Mouse (Mus musculus): Measurements from ENCODE around the gene Tmem130. TPM values are rescaled to one million over a fixed set of nuclear protein-coding genes. Genes with fewer than 3 reads are reported as not detected.

Gene Tmem130
- polyA plus RNA-seq (2016; fragmentation: Nextera tagmentation; extraction: Ambion mirVana) = 0.46 and 0.93 TPM in 2 replicates

DNA sequence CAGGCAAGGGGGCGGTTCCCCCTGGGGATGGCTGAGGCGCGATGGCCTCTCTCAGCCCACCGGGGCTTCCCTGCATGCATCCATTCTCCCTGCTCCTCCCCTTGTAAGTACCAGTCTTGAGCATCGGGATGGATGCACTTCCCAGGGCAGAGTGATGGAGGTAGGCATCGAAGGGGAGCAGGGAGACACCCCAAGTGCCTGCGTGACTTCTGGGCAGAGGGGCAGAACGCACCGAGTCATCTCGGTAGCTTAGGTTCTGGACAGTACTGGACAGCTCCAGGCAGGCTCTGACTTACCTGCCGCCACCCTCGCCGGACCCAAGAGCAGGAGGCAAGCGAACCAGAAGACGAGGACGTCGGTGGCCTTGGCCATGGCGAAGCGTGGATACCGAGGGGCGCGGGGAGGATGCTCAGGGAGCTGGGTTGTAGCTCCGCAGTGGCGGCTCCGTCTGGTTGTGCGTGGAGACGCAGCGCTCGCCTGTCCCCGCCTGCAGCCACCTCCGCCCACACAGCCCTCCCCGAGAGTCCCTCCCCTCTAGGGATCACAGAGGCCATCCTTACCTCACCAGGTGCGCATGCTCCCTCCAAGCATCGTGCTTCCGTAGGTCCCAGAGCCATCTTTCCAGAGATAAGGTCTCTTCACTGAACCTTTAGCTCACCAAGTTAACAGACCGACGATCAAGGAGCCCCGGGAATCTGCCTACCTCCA lies at the start of gene Tmem130:
Gene Tmem130 (minus strand): TSS at position 658 of the 708 bp plus-strand sequence.
- ATAC-seq (ENCODE audit: insufficient number of reproducible peaks, low FRiP score) = peak; percentile 36; the same call in 1 of the 2 replicates
- no peak within 1 kb of the TSS for H3K27ac ChIP-seq (ENCODE audit: poor library complexity, severe bottlenecking)
- peaks cover 13% of the 10 kb centered on the region for H3K4me1 ChIP-seq (replicated peaks)
- H3K9me3 ChIP-seq (replicated peaks) = no peaks in the 10 kb centered on the region
- no peak within 1 kb of the TSS for H3K9ac ChIP-seq
- WGBS = 1% methylated on average over 38 of the region's 38 CpGs
- H3K4me2 ChIP-seq = peak within 1 kb of the TSS; percentile 55
- H3K27me3 ChIP-seq (replicated peaks) = peaks cover 45% of the 10 kb centered on the region
- H3K4me3 ChIP-seq = peak within 1 kb of the TSS; percentile 25
- no peaks in the 10 kb centered on the region for H3K36me3 ChIP-seq

DNA sequence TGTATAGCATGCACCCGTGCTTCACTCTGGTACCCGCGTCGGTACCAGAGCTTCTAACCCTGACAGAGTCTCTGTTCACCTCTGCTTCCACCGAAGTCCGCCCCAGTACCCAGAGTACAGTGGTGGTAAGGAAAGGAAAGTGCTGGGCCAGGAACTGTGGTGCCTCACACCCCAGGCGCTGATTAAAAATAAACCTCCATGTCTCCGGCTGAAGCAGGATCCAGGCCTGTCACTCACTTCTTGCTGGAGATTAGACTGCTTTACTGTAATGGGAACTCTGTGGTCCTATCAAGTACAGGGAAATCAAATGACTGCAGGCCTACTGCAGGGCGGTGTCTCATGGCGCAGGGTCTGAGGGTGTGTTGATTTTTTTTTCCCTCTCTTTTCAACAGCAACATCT lies 45.3 kb upstream of the Tmem130 start:
- Histone ChIP-seq H3K4me2 (no peak overlapping the region), H3K27me3 (replicated peaks) (no peaks in the 10 kb centered on the region), H3K4me3 (no peak overlapping the region), H3K27ac (ENCODE audit: poor library complexity, severe bottlenecking) (peak overlapping the region; percentile 49), H3K36me3 (peaks cover 99% of the 10 kb centered on the region), H3K9ac (no peak overlapping the region), H3K9me3 (replicated peaks) (no peaks in the 10 kb centered on the region), H3K4me1 (replicated peaks) (peaks cover 15% of the 10 kb centered on the region)
- ATAC-seq (ENCODE audit: insufficient number of reproducible peaks, low FRiP score) = 0 out of 2 replicates have a peak, but pooled peaks have one; percentile 30
- 71% methylated on average over 10 of the region's 10 CpGs for WGBS

DNA sequence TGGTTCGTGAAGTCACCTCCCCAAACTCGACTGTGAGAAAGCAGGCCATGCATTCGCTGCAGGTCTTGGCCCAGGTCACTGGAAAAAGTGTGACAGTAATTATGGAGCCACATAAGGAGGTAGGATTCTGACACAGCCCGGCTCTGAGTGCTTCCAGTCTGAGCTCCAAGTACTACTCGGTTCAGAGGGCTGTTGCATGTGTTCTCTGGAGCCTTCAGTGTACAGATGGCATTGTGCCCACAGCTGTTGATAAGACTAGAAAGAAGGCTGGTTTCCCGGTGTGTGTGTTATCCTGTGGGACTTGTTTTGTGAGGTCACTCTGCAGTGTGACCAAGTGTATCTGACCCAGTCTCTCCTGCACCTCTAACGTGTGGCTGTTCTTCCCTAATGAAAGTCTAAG lies 42.6 kb upstream of the Tmem130 start:
- Histone ChIP-seq H3K4me2 (no peak overlapping the region), H3K4me1 (replicated peaks) (peaks cover 15% of the 10 kb centered on the region), H3K27me3 (replicated peaks) (no peaks in the 10 kb centered on the region), H3K9me3 (replicated peaks) (no peaks in the 10 kb centered on the region), H3K4me3 (no peak overlapping the region), H3K27ac (ENCODE audit: poor library complexity, severe bottlenecking) (no peak overlapping the region), H3K36me3 (peaks cover 98% of the 10 kb centered on the region), H3K9ac (no peak overlapping the region)
- 74% methylated on average over 7 of the region's 7 CpGs for WGBS
- no peak for ATAC-seq (ENCODE audit: insufficient number of reproducible peaks, low FRiP score)

DNA sequence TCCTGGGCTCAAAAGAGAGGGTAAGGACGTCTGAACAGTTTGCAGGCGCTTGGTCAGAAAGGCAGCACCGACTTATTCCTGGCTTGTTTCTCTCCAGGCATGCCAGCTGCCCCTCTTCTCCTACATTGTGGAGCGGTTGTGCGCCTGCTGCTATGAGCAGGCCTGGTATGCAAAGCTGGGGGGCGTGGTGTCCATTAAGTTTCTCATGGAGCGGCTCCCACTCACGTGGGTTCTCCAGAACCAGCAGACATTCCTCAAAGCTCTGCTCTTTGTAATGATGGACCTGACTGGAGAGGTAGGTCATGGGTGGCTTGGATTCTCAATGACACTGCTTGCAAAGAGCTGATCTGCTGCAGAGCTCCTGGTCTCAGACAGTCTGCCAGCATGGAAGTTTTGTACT lies 41.4 kb upstream of the Tmem130 start:
- H3K36me3 ChIP-seq = peaks cover 98% of the 10 kb centered on the region
- no peak for ATAC-seq (ENCODE audit: insufficient number of reproducible peaks, low FRiP score)
- H3K27ac ChIP-seq (ENCODE audit: poor library complexity, severe bottlenecking) = no peak overlapping the region
- H3K27me3 ChIP-seq (replicated peaks) = no peaks in the 10 kb centered on the region
- no peaks in the 10 kb centered on the region for H3K9me3 ChIP-seq (replicated peaks)
- H3K4me3 ChIP-seq = no peak overlapping the region
- WGBS = 88% methylated on average over 8 of the region's 8 CpGs
- H3K4me2 ChIP-seq = no peak overlapping the region
- peaks cover 15% of the 10 kb centered on the region for H3K4me1 ChIP-seq (replicated peaks)
- no peak overlapping the region for H3K9ac ChIP-seq

DNA sequence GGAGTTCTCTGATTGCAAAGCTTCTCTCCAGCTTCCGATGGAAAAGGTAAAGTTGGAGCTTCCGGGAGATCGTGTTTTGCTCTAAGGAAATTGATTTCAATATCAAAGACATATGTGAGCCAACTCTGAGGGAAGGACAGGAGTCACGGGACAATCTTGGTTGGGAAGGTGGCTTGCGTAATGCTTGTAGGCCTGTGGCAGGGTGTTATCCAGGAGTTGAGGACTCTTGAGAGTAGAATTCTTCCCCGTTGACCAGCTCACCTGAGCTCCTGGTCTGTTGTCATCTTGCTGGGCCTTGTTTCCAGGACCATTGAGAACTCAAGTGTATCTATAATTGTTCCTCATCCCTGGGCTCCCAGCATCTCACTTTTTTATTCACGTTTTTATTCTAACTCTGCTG lies 35.5 kb upstream of the Tmem130 start:
- Histone ChIP-seq H3K9me3 (replicated peaks) (no peaks in the 10 kb centered on the region), H3K27me3 (replicated peaks) (no peaks in the 10 kb centered on the region), H3K4me3 (no peak overlapping the region), H3K27ac (ENCODE audit: poor library complexity, severe bottlenecking) (no peak overlapping the region), H3K4me2 (no peak overlapping the region), H3K9ac (no peak overlapping the region), H3K4me1 (replicated peaks) (no peaks in the 10 kb centered on the region), H3K36me3 (peaks cover 98% of the 10 kb centered on the region)
- ATAC-seq (ENCODE audit: insufficient number of reproducible peaks, low FRiP score) = no peak
- 91% methylated on average over 7 of the region's 7 CpGs for WGBS

DNA sequence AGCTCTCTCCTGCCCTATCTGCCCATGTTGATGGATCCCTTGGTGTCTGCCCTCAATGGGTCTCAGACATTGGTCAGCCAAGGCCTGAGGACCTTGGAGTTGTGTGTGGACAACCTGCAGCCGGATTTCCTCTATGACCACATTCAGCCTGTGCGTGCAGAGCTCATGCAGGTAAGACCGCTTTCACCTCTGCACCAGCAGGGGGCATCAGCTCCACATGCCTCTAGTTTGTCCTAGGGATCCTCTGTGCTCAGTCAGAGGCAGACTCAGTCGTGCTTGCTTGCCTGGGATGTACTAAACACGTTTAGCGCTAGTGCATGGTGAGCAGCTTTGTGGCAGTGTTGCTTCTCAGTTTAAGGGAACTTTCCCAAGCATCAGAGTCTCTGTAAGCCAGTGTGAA lies 33.1 kb upstream of the Tmem130 start:
- 69% methylated on average over 6 of the region's 6 CpGs for WGBS
- ATAC-seq (ENCODE audit: insufficient number of reproducible peaks, low FRiP score) = no peak

DNA sequence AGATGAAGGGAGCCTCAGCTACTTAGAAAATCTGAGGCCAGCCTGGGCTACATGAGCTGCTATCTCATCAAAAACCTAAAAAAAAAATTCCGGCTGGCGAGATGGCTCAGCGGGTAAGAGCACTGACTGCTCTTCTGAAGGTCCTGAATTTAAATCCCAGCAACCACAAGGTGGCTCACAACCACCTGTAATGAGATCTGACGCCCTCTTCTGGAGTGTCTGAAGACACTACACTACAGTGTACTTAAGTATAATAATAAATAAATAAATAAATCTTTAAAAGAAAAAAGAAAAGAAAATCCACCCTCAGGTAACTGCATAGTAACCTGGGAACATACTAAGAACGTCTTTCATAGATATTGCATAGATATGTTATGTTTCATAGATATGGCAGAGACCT lies 31.8 kb upstream of the Tmem130 start:
- Histone ChIP-seq H3K36me3 (peaks cover 99% of the 10 kb centered on the region), H3K27me3 (replicated peaks) (no peaks in the 10 kb centered on the region), H3K4me3 (no peak overlapping the region), H3K9me3 (replicated peaks) (no peaks in the 10 kb centered on the region), H3K9ac (no peak overlapping the region), H3K4me1 (replicated peaks) (no peaks in the 10 kb centered on the region), H3K27ac (ENCODE audit: poor library complexity, severe bottlenecking) (no peak overlapping the region), H3K4me2 (no peak overlapping the region)
- WGBS = 81% methylated on average over 5 of the region's 5 CpGs
- no peak for ATAC-seq (ENCODE audit: insufficient number of reproducible peaks, low FRiP score)

More for the DNA sequence above, 33.1 kb upstream of the Tmem130 start:
- H3K9ac ChIP-seq = no peak overlapping the region
- H3K4me2 ChIP-seq = no peak overlapping the region
- H3K27ac ChIP-seq (ENCODE audit: poor library complexity, severe bottlenecking) = no peak overlapping the region
- H3K27me3 ChIP-seq (replicated peaks) = no peaks in the 10 kb centered on the region
- peaks cover 99% of the 10 kb centered on the region for H3K36me3 ChIP-seq
- no peaks in the 10 kb centered on the region for H3K9me3 ChIP-seq (replicated peaks)
- no peak overlapping the region for H3K4me3 ChIP-seq
- no peaks in the 10 kb centered on the region for H3K4me1 ChIP-seq (replicated peaks)

DNA sequence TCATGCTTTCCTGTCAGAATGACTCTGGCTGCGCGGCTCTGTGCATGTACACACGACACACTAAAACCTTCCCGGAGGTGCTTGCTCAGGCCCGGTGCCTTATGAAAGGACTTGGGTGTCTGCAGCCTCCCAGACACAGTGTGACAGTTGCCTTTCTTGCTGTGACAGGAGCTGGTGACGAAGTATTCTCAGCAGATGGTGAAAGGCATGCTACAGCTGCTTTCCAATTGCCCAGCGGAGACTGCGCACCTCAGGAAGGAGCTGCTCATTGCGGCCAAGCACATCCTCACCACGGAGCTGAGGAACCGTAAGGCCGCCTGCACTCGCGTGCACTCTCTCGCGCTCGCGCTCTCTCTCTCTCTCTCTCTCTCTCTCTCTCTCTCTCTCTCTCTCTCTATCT lies 24.8 kb upstream of the Tmem130 start:
- Histone ChIP-seq H3K9me3 (replicated peaks) (no peaks in the 10 kb centered on the region), H3K4me1 (replicated peaks) (no peaks in the 10 kb centered on the region), H3K36me3 (peaks cover 93% of the 10 kb centered on the region), H3K4me3 (no peak overlapping the region), H3K4me2 (no peak overlapping the region), H3K27me3 (replicated peaks) (no peaks in the 10 kb centered on the region), H3K27ac (ENCODE audit: poor library complexity, severe bottlenecking) (no peak overlapping the region), H3K9ac (no peak overlapping the region)
- 93% methylated on average over 18 of the region's 18 CpGs for WGBS
- ATAC-seq (ENCODE audit: insufficient number of reproducible peaks, low FRiP score) = no peak

DNA sequence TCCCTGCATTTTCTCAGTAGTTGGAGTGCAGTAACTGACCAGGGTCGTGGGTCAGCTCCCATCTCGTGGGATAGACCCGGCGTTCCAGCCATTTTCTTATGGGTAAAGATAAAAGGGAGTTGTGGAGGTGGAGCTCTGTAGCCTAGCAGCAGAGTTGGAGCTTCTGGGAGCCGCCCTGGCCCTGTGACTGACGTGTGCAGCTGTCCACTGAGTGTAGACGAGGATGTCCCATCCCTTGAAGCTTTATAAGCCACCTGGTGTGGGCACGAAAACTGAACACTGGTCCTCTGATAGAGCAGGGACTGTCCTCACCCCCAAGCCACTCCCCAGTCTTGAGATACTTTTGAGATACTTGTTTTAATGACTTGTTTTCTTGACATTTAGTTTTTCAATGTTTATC lies 19.0 kb upstream of the Tmem130 start:
- H3K4me2 ChIP-seq = no peak overlapping the region
- no peak overlapping the region for H3K27ac ChIP-seq (ENCODE audit: poor library complexity, severe bottlenecking)
- no peaks in the 10 kb centered on the region for H3K4me1 ChIP-seq (replicated peaks)
- H3K9me3 ChIP-seq (replicated peaks) = no peaks in the 10 kb centered on the region
- no peak for ATAC-seq (ENCODE audit: insufficient number of reproducible peaks, low FRiP score)
- H3K9ac ChIP-seq = no peak overlapping the region
- H3K27me3 ChIP-seq (replicated peaks) = no peaks in the 10 kb centered on the region
- peaks cover 83% of the 10 kb centered on the region for H3K36me3 ChIP-seq
- H3K4me3 ChIP-seq = no peak overlapping the region
- 82% methylated on average over 8 of the region's 8 CpGs for WGBS

DNA sequence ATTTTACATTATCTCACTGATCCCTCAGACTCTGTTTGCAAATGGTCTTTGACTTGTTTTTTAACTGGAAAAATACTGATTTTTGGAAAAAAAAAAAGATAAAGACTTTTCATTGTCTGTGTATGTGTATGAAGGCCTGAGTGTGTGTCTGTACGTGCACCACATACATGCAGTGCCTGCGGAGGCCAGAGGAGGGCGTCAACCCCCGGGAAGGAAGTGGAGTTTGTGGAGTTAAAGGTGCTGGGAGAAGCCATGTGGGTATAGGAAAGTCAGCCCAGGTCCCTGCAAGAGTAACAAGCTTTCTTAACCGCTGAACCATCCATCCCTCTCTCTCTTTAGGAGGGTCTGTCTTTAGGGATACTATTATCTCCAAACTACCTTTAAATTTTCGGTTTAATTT lies 11.6 kb upstream of the Tmem130 start:
- Histone ChIP-seq H3K36me3 (peaks cover 57% of the 10 kb centered on the region), H3K4me3 (no peak overlapping the region), H3K27ac (ENCODE audit: poor library complexity, severe bottlenecking) (no peak overlapping the region), H3K9me3 (replicated peaks) (no peaks in the 10 kb centered on the region), H3K4me2 (no peak overlapping the region), H3K4me1 (replicated peaks) (peaks cover 10% of the 10 kb centered on the region), H3K27me3 (replicated peaks) (no peaks in the 10 kb centered on the region), H3K9ac (no peak overlapping the region)
- 88% methylated on average over 6 of the region's 6 CpGs for WGBS
- no peak for ATAC-seq (ENCODE audit: insufficient number of reproducible peaks, low FRiP score)

DNA sequence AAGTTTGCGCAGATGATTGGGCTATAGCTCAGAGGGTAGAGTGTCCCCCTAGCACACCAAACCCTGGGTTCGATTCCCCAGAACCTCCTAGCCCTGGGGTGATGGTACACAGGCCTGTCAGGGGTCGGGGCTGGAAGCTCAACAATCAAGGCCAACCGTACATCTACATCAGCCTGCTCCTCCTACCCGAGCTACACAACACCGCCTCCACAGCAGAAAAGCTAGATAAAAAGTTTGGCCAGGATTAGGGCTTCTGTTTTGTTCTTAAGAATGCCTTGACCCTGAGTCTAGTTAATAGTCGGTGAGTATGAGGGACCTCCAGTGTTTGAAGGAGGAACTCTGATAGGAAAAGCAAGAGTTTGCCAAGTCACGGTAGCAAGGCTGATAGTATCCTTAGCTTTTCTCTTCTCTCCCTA lies 7.5 kb upstream of the Tmem130 start:
- peaks cover 32% of the 10 kb centered on the region for H3K36me3 ChIP-seq
- peaks cover 10% of the 10 kb centered on the region for H3K4me1 ChIP-seq (replicated peaks)
- ATAC-seq (ENCODE audit: insufficient number of reproducible peaks, low FRiP score) = no peak

More for the DNA sequence above, 7.5 kb upstream of the Tmem130 start:
- Histone ChIP-seq H3K9ac (peak overlapping the region; percentile 91), H3K4me3 (peak overlapping the region; percentile 92), H3K27me3 (replicated peaks) (no peaks in the 10 kb centered on the region), H3K9me3 (replicated peaks) (no peaks in the 10 kb centered on the region), H3K4me2 (peak overlapping the region; percentile 81), H3K27ac (ENCODE audit: poor library complexity, severe bottlenecking) (peak overlapping the region; percentile 94)
- 13% methylated on average over 8 of the region's 8 CpGs for WGBS

All from heart, embryonic 12.5 days (tissue).